Mouse (Mus musculus): ENCODE measurements around the gene Foxa2. TPM values are rescaled to one million over a fixed set of nuclear protein-coding genes. Genes with fewer than 3 reads are reported as not detected.

The Foxa2 gene
- polyA plus RNA-seq (2015; fragmentation: Nextera tagmentation; extraction: Ambion mirVana), result 5.4 and 5.8 TPM in 2 replicates

- WGBS, result 3% methylated on average over 19 of the region's 19 CpGs
- Histone ChIP-seq H3K9me3 (no peaks in the 10 kb centered on the region), H3K27ac (peak within 1 kb of the TSS; percentile 66; the same call in 1 of the 2 replicates), H3K4me1 (replicated peaks) (peaks cover 29% of the 10 kb centered on the region; the same call in 1 of the 2 replicates), H3K36me3 (no peaks in the 10 kb centered on the region), H3K4me3 (replicated peaks) (peak within 1 kb of the TSS; percentile 42), H3K9ac (peak within 1 kb of the TSS; percentile 5; the same call in 1 of the 2 replicates), H3K4me2 (replicated peaks) (peak within 1 kb of the TSS; percentile 80), H3K27me3 (replicated peaks) (peaks cover 76% of the 10 kb centered on the region)
- peak; percentile 15; the same call in 1 of the 2 replicates for ATAC-seq
Observed at GRCm38 (mm10) chr2:148046799-148047165, at the start of gene Foxa2. Gene Foxa2, minus strand, starts transcription at chr2:148046969.

- ATAC-seq, result no peak
- Histone ChIP-seq H3K4me2 (replicated peaks) (no peak overlapping the region), H3K9me3 (no peaks in the 10 kb centered on the region), H3K36me3 (no peaks in the 10 kb centered on the region), H3K27me3 (replicated peaks) (no peaks in the 10 kb centered on the region), H3K27ac (no peak overlapping the region), H3K9ac (no peak overlapping the region), H3K4me3 (replicated peaks) (no peak overlapping the region), H3K4me1 (replicated peaks) (no peaks in the 10 kb centered on the region)
- 75% methylated on average over 2 of the region's 2 CpGs for WGBS
Observed at GRCm38 (mm10) chr2:148092089-148092488, 45.3 kb upstream of the Foxa2 start.

GRCm38 (mm10) chr2:148091657-148092056 is 44.9 kb upstream of the Foxa2 start:
- Histone ChIP-seq H3K4me1 (replicated peaks) (no peaks in the 10 kb centered on the region), H3K36me3 (no peaks in the 10 kb centered on the region), H3K4me2 (replicated peaks) (no peak overlapping the region), H3K27ac (no peak overlapping the region), H3K9me3 (no peaks in the 10 kb centered on the region), H3K4me3 (replicated peaks) (no peak overlapping the region), H3K9ac (no peak overlapping the region), H3K27me3 (replicated peaks) (no peaks in the 10 kb centered on the region)
- 33% methylated on average over 6 of the region's 6 CpGs for WGBS
- no peak for ATAC-seq

GRCm38 (mm10) chr2:148090071-148090470 is 43.3 kb upstream of the Foxa2 start:
- Histone ChIP-seq H3K27me3 (replicated peaks) (no peaks in the 10 kb centered on the region), H3K4me1 (replicated peaks) (no peaks in the 10 kb centered on the region), H3K36me3 (no peaks in the 10 kb centered on the region), H3K4me2 (replicated peaks) (no peak overlapping the region), H3K9ac (no peak overlapping the region), H3K9me3 (no peaks in the 10 kb centered on the region), H3K27ac (no peak overlapping the region), H3K4me3 (replicated peaks) (no peak overlapping the region)
- no peak for ATAC-seq
- 89% methylated on average over 2 of the region's 2 CpGs for WGBS

GRCm38 (mm10) chr2:148085529-148085928 is 38.8 kb upstream of the Foxa2 start:
- no peak overlapping the region for H3K4me3 ChIP-seq (replicated peaks)
- no peak for ATAC-seq
- no peaks in the 10 kb centered on the region for H3K4me1 ChIP-seq (replicated peaks)
- no peak overlapping the region for H3K27ac ChIP-seq
- no peaks in the 10 kb centered on the region for H3K36me3 ChIP-seq
- H3K9me3 ChIP-seq, result no peaks in the 10 kb centered on the region
- H3K27me3 ChIP-seq (replicated peaks), result no peaks in the 10 kb centered on the region; the same call in 1 of the 2 replicates
- no peak overlapping the region for H3K4me2 ChIP-seq (replicated peaks)
- H3K9ac ChIP-seq, result no peak overlapping the region
- 70% methylated on average over 5 of the region's 5 CpGs for WGBS

- H3K4me1 ChIP-seq (replicated peaks), result no peaks in the 10 kb centered on the region
- H3K4me3 ChIP-seq (replicated peaks), result no peak overlapping the region
- H3K9me3 ChIP-seq, result no peaks in the 10 kb centered on the region
- ATAC-seq, result no peak
- H3K9ac ChIP-seq, result no peak overlapping the region
- no peaks in the 10 kb centered on the region; the same call in 1 of the 2 replicates for H3K27me3 ChIP-seq (replicated peaks)
- WGBS, result 59% methylated on average over 4 of the region's 4 CpGs
- H3K27ac ChIP-seq, result no peak overlapping the region
- no peak overlapping the region for H3K4me2 ChIP-seq (replicated peaks)
- no peaks in the 10 kb centered on the region for H3K36me3 ChIP-seq
Observed at GRCm38 (mm10) chr2:148085126-148085525, 38.4 kb upstream of the Foxa2 start.

GRCm38 (mm10) chr2:148082283-148082682 is 35.5 kb upstream of the Foxa2 start:
- Histone ChIP-seq H3K9ac (no peak overlapping the region), H3K9me3 (no peaks in the 10 kb centered on the region), H3K4me1 (replicated peaks) (no peaks in the 10 kb centered on the region), H3K27ac (no peak overlapping the region), H3K27me3 (replicated peaks) (no peaks in the 10 kb centered on the region; the same call in 1 of the 2 replicates), H3K36me3 (no peaks in the 10 kb centered on the region), H3K4me3 (replicated peaks) (no peak overlapping the region), H3K4me2 (replicated peaks) (no peak overlapping the region)
- no peak for ATAC-seq
- 16% methylated on average over 8 of the region's 8 CpGs for WGBS

- Histone ChIP-seq H3K27me3 (replicated peaks) (no peaks in the 10 kb centered on the region), H3K9me3 (no peaks in the 10 kb centered on the region), H3K36me3 (no peaks in the 10 kb centered on the region), H3K27ac (no peak overlapping the region), H3K4me2 (replicated peaks) (no peak overlapping the region), H3K4me3 (replicated peaks) (no peak overlapping the region), H3K4me1 (replicated peaks) (no peaks in the 10 kb centered on the region), H3K9ac (no peak overlapping the region)
- 69% methylated on average over 6 of the region's 6 CpGs for WGBS
- ATAC-seq, result no peak
Observed at GRCm38 (mm10) chr2:148060705-148061104, 13.9 kb upstream of the Foxa2 start.

GRCm38 (mm10) chr2:148053411-148053810 is 6.6 kb upstream of the Foxa2 start:
- H3K36me3 ChIP-seq, result no peaks in the 10 kb centered on the region
- H3K27me3 ChIP-seq (replicated peaks), result peaks cover 31% of the 10 kb centered on the region
- H3K4me1 ChIP-seq (replicated peaks), result peaks cover 5% of the 10 kb centered on the region; the same call in 1 of the 2 replicates
- no peak overlapping the region for H3K4me3 ChIP-seq (replicated peaks)
- no peak overlapping the region for H3K4me2 ChIP-seq (replicated peaks)
- no peak overlapping the region for H3K27ac ChIP-seq
- WGBS, result 18% methylated on average over 6 of the region's 6 CpGs
- no peak for ATAC-seq
- H3K9me3 ChIP-seq, result no peaks in the 10 kb centered on the region
- H3K9ac ChIP-seq, result no peak overlapping the region

- H3K36me3 ChIP-seq, result no peaks in the 10 kb centered on the region
- H3K27ac ChIP-seq, result no peak overlapping the region
- peaks cover 76% of the 10 kb centered on the region for H3K27me3 ChIP-seq (replicated peaks)
- peak overlapping the region; percentile 39 for H3K9ac ChIP-seq
- WGBS, result under 1% methylated on average over 41 of the region's 41 CpGs
- H3K4me2 ChIP-seq (replicated peaks), result peak overlapping the region; percentile 69
- no peaks in the 10 kb centered on the region for H3K9me3 ChIP-seq
- H3K4me3 ChIP-seq (replicated peaks), result peak overlapping the region; percentile 30
- peak; percentile 51 for ATAC-seq
- H3K4me1 ChIP-seq (replicated peaks), result peaks cover 29% of the 10 kb centered on the region; the same call in 1 of the 2 replicates
Observed at GRCm38 (mm10) chr2:148048484-148049129, 1.8 kb upstream of the Foxa2 start.

GRCm38 (mm10) chr2:148047611-148048010 is 842 bp upstream of the Foxa2 start:
- Histone ChIP-seq H3K36me3 (no peaks in the 10 kb centered on the region), H3K9me3 (no peaks in the 10 kb centered on the region), H3K4me1 (replicated peaks) (peaks cover 29% of the 10 kb centered on the region; the same call in 1 of the 2 replicates), H3K4me2 (replicated peaks) (no peak overlapping the region), H3K27ac (no peak overlapping the region), H3K4me3 (replicated peaks) (no peak overlapping the region), H3K9ac (no peak overlapping the region), H3K27me3 (replicated peaks) (peaks cover 76% of the 10 kb centered on the region)
- 24% methylated on average over 8 of the region's 8 CpGs for WGBS
- no peak for ATAC-seq

GRCm38 (mm10) chr2:148045937-148046798 is 601 bp downstream of the Foxa2 start:
- Histone ChIP-seq H3K27me3 (replicated peaks) (peaks cover 81% of the 10 kb centered on the region), H3K27ac (peak overlapping the region; percentile 66; the same call in 1 of the 2 replicates), H3K9me3 (no peaks in the 10 kb centered on the region), H3K4me2 (replicated peaks) (peak overlapping the region; percentile 80), H3K4me1 (replicated peaks) (peaks cover 29% of the 10 kb centered on the region; the same call in 1 of the 2 replicates), H3K36me3 (no peaks in the 10 kb centered on the region), H3K4me3 (replicated peaks) (peak overlapping the region; percentile 42), H3K9ac (peak overlapping the region; percentile 5; the same call in 1 of the 2 replicates)
- 1% methylated on average over 62 of the region's 65 CpGs for WGBS
- ATAC-seq, result peak; percentile 80
